Mouse (Mus musculus): ENCODE measurements around the gene Gcn1l1. TPM values are rescaled to one million over a fixed set of nuclear protein-coding genes. Genes with fewer than 3 reads are reported as not detected.
"Not testable (repeated sequence)": the region's sequence is repeated elsewhere in the genome, so short reads cannot be mapped to it uniquely, and the experiment has no call there.

The Gcn1l1 gene
- 32.9 and 36.3 TPM in 2 replicates for polyA plus RNA-seq (2015; fragmentation: Nextera tagmentation; extraction: Ambion mirVana)

DNA sequence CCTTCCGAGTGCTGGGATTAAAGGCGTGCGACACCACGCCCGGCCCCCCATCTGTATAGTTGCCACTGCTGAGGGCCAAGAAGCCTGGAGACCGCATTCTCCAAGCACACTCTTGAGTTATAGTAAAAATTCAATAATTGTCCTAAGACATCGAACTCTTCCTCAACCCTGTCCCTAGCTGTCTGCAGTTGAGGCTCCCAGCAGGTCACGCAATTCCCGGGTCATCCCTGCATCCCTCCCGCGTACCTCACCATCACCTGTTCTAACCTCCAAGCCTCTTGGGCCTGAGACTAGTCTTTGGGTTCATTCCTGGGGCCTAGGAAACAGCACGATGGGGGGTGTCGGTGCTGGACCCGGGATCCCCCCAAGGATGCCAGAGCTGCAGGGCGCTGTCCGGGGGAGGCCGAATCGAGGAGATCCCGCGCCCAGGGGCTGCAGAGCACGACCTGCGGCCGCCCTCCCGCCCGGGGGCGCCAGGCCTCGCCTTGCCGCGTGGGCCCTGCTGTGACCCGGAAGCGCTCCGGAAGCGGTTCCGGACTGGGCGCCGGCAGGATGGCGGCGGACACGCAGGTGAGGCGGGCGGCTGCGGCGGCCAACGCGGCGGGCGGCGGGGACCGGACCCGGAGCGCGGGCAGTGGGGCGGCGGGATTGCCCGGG is at the start of gene Gcn1l1:
Gene Gcn1l1 (plus strand): TSS at position 518 of the 657 bp plus-strand sequence.
- Histone ChIP-seq H3K4me2 (peak within 1 kb of the TSS; percentile 83), H3K36me3 (peaks cover 40% of the 10 kb centered on the region), H3K4me3 (peak within 1 kb of the TSS; percentile 99), H3K27me3 (no peaks in the 10 kb centered on the region), H3K9me3 (no peaks in the 10 kb centered on the region), H3K4me1 (peaks cover 37% of the 10 kb centered on the region), H3K9ac (peak within 1 kb of the TSS; percentile 95), H3K27ac (peak within 1 kb of the TSS; percentile 86)
- 3% methylated on average over 55 of the region's 55 CpGs for WGBS
- peak; percentile 78 for ATAC-seq (ENCODE audit: insufficient number of reproducible peaks, low FRiP score, low TSS enrichment, low read depth)

DNA sequence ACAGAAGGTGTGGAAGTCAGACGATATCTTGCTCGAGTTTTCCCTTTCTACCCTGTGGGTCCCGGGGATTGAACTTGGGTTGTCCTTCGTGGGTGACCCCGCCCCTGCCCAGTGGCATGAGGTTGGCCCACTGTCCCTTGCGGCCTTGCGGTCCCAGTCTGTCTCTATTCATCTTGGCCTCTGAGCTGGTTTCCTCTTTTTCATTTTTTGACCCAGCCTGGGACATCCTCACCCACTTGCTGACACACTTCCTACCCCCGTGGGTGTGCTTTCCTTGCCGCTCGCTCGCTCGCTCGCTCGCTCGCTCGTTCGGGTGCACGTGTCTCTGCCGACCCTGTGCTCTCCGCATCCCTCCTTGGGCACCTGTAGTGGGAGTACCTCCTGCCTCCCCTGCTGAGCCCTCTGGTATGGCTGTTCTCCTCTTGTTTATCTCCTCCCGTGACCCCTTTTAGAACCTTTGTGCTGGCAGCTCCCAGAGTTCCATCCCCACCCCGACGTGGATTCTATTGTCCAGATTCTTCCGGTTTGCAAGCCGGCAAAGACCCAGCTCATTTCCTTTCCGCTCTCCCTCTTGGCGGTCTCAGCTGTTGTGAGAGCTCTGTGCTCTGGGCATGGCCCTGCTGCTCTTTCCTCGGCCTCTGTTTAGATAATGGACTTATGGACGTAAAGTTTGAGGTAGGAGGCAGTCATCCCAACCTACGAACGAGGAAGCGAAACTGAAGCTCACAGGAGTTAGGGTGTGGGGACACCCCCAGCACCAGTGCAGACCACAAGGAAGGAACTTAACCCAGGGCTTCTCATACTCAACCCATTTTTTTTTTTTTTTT is 48.8 kb upstream of the Gcn1l1 start:
- Histone ChIP-seq H3K9me3 (no peaks in the 10 kb centered on the region), H3K4me2 (no peak overlapping the region), H3K36me3 (peaks cover 16% of the 10 kb centered on the region; the same call in 1 of the 2 replicates), H3K27ac (peak overlapping the region; percentile 90), H3K4me3 (no peak overlapping the region), H3K4me1 (peaks cover 54% of the 10 kb centered on the region), H3K9ac (no peak overlapping the region), H3K27me3 (no peaks in the 10 kb centered on the region)
- no peak for ATAC-seq (ENCODE audit: insufficient number of reproducible peaks, low FRiP score, low TSS enrichment, low read depth)
- 83% methylated on average over 32 of the region's 32 CpGs for WGBS

DNA sequence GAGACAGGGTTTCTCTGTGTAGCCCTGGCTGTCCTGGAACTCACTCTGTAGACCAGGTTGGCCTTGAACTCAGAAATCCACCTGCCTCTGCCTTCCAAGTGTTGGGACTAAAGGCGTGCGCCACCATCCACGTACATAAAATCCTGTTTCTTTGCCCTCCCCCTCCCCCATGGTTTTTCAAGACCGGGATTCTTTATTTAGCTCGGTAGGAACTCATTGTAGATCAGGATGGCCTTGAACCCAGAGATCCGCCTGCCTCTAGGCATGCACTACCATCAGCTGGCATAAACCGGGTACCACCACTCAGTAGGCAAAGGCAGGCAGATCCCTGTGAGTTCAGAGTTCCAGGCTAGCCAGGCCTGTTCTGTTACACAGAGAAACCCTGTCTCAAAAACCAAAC is 48.1 kb upstream of the Gcn1l1 start:
- Histone ChIP-seq H3K27ac (no peak overlapping the region), H3K9ac (no peak overlapping the region), H3K27me3 (no peaks in the 10 kb centered on the region), H3K4me3 (no peak overlapping the region), H3K36me3 (peaks cover 16% of the 10 kb centered on the region; the same call in 1 of the 2 replicates), H3K4me2 (no peak overlapping the region), H3K4me1 (peaks cover 57% of the 10 kb centered on the region), H3K9me3 (no peaks in the 10 kb centered on the region)
- WGBS = 90% methylated on average over 7 of the region's 7 CpGs
- ATAC-seq (ENCODE audit: insufficient number of reproducible peaks, low FRiP score, low TSS enrichment, low read depth) = no peak

DNA sequence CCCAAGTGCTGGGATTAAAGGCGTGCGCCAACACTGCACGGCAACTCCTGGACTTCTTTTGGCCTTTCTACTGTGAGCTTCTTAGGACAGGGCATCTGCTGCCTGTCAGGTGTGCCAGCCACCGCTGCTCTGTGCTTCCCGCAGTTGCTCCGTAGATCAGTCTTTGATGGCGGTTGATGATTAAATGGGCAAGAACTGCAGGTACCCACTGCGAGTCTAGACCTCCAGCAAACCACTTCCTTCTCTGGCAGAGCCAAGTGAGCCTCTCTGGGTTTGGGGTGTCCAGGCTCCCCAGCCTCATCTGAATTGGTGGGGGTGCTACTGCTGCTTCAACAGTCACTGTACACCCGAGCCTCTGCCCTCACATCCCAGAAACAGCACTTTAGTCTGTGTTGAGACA is 47.6 kb upstream of the Gcn1l1 start:
- WGBS = 79% methylated on average over 9 of the region's 9 CpGs

DNA sequence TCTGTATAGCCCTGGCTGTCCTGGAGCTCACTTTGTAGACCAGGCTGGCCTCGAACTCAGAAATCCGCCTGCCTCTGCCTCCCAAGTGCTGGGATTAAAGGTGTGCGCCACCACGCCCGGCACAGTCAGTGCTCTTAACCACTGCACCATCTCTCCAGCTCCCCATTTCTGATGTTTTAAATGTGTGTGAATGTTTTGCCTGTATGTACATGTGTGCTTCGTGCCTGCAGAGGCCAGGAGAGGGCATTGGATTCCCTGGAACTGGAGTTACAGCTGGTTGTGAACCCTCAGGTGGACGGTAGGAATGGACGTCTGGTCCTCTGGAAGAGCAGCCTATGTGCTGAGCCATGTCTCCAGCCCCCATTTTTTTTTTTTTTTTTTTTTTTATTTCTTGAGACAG is 46.8 kb upstream of the Gcn1l1 start:
- H3K4me2 ChIP-seq; H3K9ac ChIP-seq; H3K27ac ChIP-seq; H3K4me3 ChIP-seq; ATAC-seq (ENCODE audit: insufficient number of reproducible peaks, low FRiP score, low TSS enrichment, low read depth); H3K9me3 ChIP-seq; H3K27me3 ChIP-seq: not testable (repeated sequence)
- Histone ChIP-seq H3K4me1 (peaks cover 62% of the 10 kb centered on the region), H3K36me3 (peaks cover 15% of the 10 kb centered on the region; the same call in 1 of the 2 replicates)
- 91% methylated on average over 8 of the region's 8 CpGs for WGBS

More for the DNA sequence above, 47.6 kb upstream of the Gcn1l1 start:
- H3K27me3 ChIP-seq = no peaks in the 10 kb centered on the region
- peaks cover 60% of the 10 kb centered on the region for H3K4me1 ChIP-seq
- H3K27ac ChIP-seq = no peak overlapping the region
- H3K36me3 ChIP-seq = peaks cover 16% of the 10 kb centered on the region; the same call in 1 of the 2 replicates
- H3K4me3 ChIP-seq = no peak overlapping the region
- H3K4me2 ChIP-seq = no peak overlapping the region
- H3K9me3 ChIP-seq = no peaks in the 10 kb centered on the region
- no peak overlapping the region for H3K9ac ChIP-seq
- no peak for ATAC-seq (ENCODE audit: insufficient number of reproducible peaks, low FRiP score, low TSS enrichment, low read depth)

DNA sequence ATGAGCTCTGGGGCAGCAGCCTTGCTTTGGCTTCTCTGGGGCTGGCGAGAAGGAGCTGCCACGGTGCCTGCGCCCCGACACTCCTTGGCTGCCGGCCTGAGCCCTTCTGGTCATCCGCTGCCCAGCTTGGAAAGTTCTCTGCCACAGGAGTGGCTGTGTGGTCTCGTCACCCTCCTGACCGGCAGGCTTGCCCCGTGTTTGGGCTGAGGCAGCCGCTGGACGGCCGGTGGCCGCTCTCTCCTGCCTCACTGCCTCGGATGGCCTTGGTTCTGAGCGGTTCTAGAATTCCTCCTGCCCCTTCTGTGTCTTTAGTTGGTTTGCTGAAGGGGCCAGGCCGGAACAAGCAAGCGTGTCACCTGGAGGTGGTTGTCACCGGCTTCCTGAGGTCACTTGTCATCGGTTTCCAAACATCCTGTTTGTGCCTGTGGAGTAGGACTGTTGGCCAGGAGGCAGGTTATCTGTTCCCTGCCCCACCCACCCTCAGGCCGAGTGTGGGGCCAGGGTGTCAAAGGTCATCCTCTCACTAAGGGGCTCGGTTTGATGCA is 44.7 kb upstream of the Gcn1l1 start:
- H3K9me3 ChIP-seq = no peaks in the 10 kb centered on the region
- peak overlapping the region; percentile 75 for H3K27ac ChIP-seq
- peaks cover 10% of the 10 kb centered on the region for H3K36me3 ChIP-seq
- no peak overlapping the region for H3K9ac ChIP-seq
- ATAC-seq (ENCODE audit: insufficient number of reproducible peaks, low FRiP score, low TSS enrichment, low read depth) = no peak
- no peak overlapping the region for H3K4me3 ChIP-seq
- H3K4me2 ChIP-seq = no peak overlapping the region
- H3K4me1 ChIP-seq = peaks cover 63% of the 10 kb centered on the region
- no peaks in the 10 kb centered on the region for H3K27me3 ChIP-seq
- 73% methylated on average over 21 of the region's 21 CpGs for WGBS

DNA sequence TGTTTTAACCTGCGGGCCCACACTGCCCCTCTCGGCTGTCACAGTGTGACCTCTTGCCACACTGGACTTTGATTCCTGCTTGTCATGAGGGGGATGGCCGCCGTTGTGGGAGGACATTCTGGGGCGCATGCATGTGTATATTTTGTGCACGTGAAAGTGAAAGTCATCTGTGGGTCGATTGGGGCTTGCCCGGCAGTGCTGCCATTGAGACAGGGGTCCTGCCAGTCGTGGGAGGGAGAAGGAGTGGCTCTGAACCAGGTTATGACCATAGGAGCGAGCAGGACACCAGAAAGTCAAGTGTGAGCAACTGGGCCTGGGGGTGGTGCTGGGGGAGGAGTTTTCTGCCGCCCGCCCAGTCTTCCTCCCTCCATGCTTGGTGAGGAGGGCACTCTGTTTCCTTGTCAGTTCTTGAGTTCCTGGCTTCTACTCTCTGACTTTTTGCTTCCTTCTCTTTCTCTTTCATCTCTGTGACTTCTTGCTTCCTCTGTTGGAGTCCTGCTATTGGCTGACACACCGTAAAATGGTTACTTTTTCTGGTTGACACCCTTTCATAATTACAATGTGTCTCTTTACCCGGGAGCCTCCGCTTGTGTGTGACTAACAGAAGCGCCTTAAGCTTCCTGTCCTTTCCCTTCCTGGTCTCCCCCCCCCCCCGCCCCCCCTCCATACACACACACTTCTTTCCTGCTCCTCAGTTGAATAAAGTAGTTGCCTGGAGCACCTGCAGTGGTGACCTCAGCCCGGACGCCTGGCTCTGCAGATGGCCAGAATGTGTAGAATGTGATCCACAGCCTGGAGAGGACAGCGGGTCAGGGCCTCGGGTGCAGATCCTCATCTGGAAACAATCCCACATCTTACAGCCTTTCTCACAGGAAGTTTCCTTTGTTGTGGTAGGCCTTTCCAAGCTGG is 43.2 kb upstream of the Gcn1l1 start:
- no peaks in the 10 kb centered on the region for H3K27me3 ChIP-seq
- H3K4me2 ChIP-seq = no peak overlapping the region
- no peak for ATAC-seq (ENCODE audit: insufficient number of reproducible peaks, low FRiP score, low TSS enrichment, low read depth)
- peaks cover 66% of the 10 kb centered on the region for H3K4me1 ChIP-seq
- no peak overlapping the region for H3K4me3 ChIP-seq
- H3K27ac ChIP-seq = peak overlapping the region; percentile 75
- H3K36me3 ChIP-seq = peaks cover 11% of the 10 kb centered on the region
- no peaks in the 10 kb centered on the region for H3K9me3 ChIP-seq
- no peak overlapping the region for H3K9ac ChIP-seq
- WGBS = 44% methylated on average over 21 of the region's 21 CpGs

DNA sequence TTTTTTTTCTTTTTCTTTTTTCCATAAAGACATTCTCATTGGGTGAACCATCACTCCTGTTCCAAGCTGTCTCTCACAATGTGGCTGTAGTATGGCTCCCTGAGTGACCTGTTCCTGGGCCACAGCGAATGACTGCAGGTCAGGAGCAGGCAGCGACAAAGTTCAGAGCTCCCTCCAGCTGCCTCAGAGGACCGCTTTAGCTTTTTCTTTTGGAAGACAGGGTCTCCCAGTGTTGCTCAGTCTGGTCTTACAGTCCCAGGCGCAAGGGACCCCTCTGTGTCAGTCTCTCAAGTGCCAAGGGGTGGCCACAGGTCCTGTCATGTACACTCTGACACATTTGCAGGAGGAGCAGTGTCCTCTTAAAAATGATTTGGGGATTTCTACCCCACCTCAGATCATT is 42.5 kb upstream of the Gcn1l1 start:
- Histone ChIP-seq H3K27me3 (no peaks in the 10 kb centered on the region), H3K9ac (no peak overlapping the region), H3K4me2 (no peak overlapping the region), H3K9me3 (no peaks in the 10 kb centered on the region), H3K27ac (peak overlapping the region; percentile 75), H3K36me3 (peaks cover 8% of the 10 kb centered on the region), H3K4me3 (no peak overlapping the region), H3K4me1 (peaks cover 72% of the 10 kb centered on the region)
- ATAC-seq (ENCODE audit: insufficient number of reproducible peaks, low FRiP score, low TSS enrichment, low read depth) = no peak
- 78% methylated on average over 4 of the region's 4 CpGs for WGBS

DNA sequence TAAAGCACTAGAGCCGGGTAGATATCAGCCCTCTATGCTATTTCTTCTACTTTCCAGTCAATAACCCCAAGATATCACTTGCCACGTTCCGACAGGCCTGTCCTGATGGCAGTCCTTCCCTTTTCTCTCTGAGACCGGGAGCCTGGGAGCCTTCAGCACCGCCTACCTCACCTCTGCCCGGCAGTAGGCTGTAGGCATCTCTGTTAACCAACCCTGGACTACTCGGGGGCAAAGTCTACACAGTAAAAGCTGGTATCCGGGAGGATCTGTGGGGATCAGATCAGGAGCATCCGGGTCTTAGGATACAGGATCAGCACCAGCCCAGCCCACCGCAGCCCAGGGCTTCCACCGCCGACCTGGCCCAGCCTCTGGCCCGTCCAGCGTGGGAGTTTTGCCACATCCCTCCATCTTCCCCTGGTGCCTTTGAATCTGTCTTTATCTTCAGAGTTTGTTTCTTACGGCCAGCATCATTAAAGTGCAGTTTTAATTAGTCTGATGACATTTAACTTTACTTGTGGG is 42.0 kb upstream of the Gcn1l1 start:
- H3K4me3 ChIP-seq = no peak overlapping the region
- H3K9me3 ChIP-seq = no peaks in the 10 kb centered on the region
- H3K36me3 ChIP-seq = peaks cover 8% of the 10 kb centered on the region
- H3K27ac ChIP-seq = peak overlapping the region; percentile 75
- H3K27me3 ChIP-seq = no peaks in the 10 kb centered on the region
- no peak overlapping the region for H3K9ac ChIP-seq
- 66% methylated on average over 15 of the region's 15 CpGs for WGBS
- no peak for ATAC-seq (ENCODE audit: insufficient number of reproducible peaks, low FRiP score, low TSS enrichment, low read depth)
- H3K4me2 ChIP-seq = no peak overlapping the region
- peaks cover 72% of the 10 kb centered on the region for H3K4me1 ChIP-seq

DNA sequence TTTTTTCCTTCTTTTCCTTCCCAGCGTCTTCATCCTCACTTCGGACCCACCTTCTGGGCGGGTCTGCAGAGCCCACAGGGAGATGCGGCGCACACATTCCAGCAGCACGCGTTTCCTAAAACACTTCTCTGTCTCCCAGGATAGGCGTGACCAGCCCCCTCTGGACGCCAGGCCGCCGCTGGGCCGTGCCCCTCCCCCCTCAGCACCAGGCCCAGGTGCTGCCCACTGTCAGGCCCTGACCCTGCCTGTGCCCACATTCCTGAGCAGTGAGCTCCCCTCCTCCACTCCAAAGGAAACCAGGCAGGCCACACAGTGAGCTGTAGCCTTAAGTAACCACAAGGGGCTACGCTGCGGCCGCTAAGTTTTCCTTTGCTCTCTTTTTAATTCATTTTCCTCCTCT is 41.1 kb upstream of the Gcn1l1 start:
- Histone ChIP-seq H3K4me3 (0 out of 2 replicates have a peak overlapping the region, but pooled peaks have one; percentile 0), H3K9ac (no peak overlapping the region)
- peak; percentile 47 for ATAC-seq (ENCODE audit: insufficient number of reproducible peaks, low FRiP score, low TSS enrichment, low read depth)

DNA sequence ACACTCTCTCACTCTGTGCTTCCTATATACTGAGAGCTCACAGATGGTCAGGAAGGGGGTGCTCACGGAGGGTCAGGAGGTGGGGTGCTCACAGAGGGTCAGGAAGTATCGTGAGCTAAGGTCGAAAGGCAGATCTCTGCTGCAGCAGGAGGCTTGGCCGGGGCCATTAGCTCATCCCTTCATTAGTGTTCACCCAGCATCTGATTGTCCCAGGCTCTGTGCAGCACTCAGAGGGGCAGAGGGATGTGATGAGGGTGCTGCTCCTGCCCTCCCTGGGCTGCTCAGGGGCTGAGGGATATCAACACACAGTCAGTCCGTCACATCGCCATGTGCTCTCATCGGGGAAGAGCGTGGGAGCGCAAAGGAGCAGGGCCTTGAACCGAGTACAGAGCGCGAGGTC is 40.6 kb upstream of the Gcn1l1 start:
- Histone ChIP-seq H3K9ac (no peak overlapping the region), H3K27ac (peak overlapping the region; percentile 75; the same call in 1 of the 2 replicates), H3K9me3 (no peaks in the 10 kb centered on the region), H3K4me1 (peaks cover 84% of the 10 kb centered on the region), H3K4me3 (no peak overlapping the region), H3K27me3 (no peaks in the 10 kb centered on the region), H3K36me3 (peaks cover 8% of the 10 kb centered on the region), H3K4me2 (peak overlapping the region; percentile 38)
- 0 out of 2 replicates have a peak, but pooled peaks have one; percentile 5 for ATAC-seq (ENCODE audit: insufficient number of reproducible peaks, low FRiP score, low TSS enrichment, low read depth)
- 52% methylated on average over 12 of the region's 12 CpGs for WGBS

More for the DNA sequence above, 41.1 kb upstream of the Gcn1l1 start:
- WGBS = 5% methylated on average over 15 of the region's 15 CpGs
- H3K4me1 ChIP-seq = peaks cover 79% of the 10 kb centered on the region
- no peaks in the 10 kb centered on the region for H3K9me3 ChIP-seq
- no peaks in the 10 kb centered on the region for H3K27me3 ChIP-seq
- peaks cover 8% of the 10 kb centered on the region for H3K36me3 ChIP-seq
- peak overlapping the region; percentile 75 for H3K27ac ChIP-seq
- peak overlapping the region; percentile 38 for H3K4me2 ChIP-seq

Measured in limb, embryonic 15.5 days (tissue).